Mouse (Mus musculus): ENCODE measurements around the gene Dmbt1.
"Not testable (repeated sequence)": the region's sequence is repeated elsewhere in the genome, so short reads cannot be mapped to it uniquely, and the experiment has no call there.

DNA sequence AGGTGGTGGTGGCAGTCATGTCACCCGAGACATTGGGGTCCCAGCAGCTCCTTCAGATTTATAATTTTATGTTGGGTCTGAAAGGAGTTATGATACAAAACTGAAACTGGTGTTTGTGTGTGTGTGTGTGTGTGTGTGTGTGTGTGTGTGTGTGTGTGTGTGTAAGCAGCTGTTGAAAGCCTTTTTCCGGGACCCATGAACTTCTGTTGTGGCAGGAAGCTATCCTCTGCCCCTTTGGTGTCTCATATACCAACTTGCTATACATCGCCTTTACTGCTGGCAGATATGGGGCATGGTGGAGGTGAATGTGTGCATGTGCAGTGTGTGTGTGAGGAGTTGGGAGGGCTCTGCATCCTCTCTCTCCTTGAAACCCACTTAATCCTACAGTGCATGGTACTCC lies 41.6 kb downstream of the Dmbt1 start:
- TF ChIP-seq CTCF (IDR thresholded peaks at IDR 0.05; ENCODE audit: low read depth, low read length); POLR2A (IDR thresholded peaks at IDR 0.05; ENCODE audit: insufficient read depth, low read length); EP300 (IDR thresholded peaks at IDR 0.05; ENCODE audit: insufficient read depth, low read depth, low read length): not testable (repeated sequence)
